Mouse (Mus musculus) ES-E14 (cell line): ENCODE data around the gene Gm45717.

ENCODE experiments used
- HCFC1 ChIP-seq: IDR thresholded peaks from 2 replicates; pipeline ENCODE4 v1.6.1; 2012; ENCODE audit warnings: low read length, inconsistent platforms, borderline replicate concordance; ENCODE audit not compliant: insufficient read depth
- MAFK ChIP-seq: IDR thresholded peaks from 2 replicates; pipeline ENCODE4 v1.6.1; 2014; ENCODE audit warnings: mild to moderate bottlenecking, low read depth, low read length, inconsistent platforms; ENCODE audit not compliant: insufficient read depth
- ZC3H11A ChIP-seq: IDR thresholded peaks from 2 replicates; pipeline ENCODE4 v1.6.1; 2012; ENCODE audit warnings: low read depth, mild to moderate bottlenecking, inconsistent platforms, low read length, borderline replicate concordance

DNA sequence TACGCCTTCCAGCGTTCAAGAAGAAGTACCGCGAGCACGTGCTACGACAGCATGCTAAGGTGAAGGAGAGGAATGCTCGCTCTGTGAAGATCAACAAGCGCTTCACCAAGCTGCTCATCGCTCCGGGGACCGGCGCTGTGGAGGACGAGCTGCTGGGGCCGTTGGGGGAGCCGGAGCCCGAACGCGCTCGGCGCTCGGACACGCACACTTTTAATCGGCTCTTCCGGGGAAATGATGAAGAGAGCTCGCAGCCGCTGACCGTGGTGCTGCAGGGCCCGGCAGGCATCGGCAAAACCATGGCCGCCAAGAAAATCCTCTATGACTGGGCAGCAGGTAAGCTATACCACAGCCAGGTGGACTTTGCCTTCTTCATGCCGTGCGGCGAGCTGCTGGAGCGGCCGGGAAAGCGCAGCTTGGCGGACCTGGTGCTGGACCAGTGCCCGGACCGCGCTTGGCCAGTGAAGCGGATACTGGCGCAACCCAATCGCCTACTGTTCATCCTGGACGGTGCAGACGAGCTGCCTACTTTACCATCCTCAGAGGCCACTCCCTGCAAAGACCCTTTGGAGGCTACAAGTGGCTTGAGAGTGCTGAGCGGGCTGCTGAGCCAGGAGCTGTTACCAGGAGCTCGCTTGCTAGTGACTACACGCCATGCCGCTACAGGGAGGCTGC lies 33.2 kb downstream of the Gm45717 start:
- TF ChIP-seq MAFK: no peak
- TF ChIP-seq HCFC1: no peak
- no peak for TF ChIP-seq ZC3H11A
